Mouse (Mus musculus): Measurements from ENCODE around the gene Igdcc4. TPM values are rescaled to one million over a fixed set of nuclear protein-coding genes. Genes with fewer than 3 reads are reported as not detected.

Igdcc4 gene
- polyA plus RNA-seq, 1 experiment from 2014 or later = 21.1 TPM

GRCm38 (mm10) chr9:65142399-65142798 is 41.1 kb downstream of the Igdcc4 start:
- H3K9me3 ChIP-seq = no peaks in the 10 kb centered on the region
- WGBS = 5% methylated on average over 8 of the region's 8 CpGs
- H3K36me3 ChIP-seq = no peaks in the 10 kb centered on the region
- H3K4me3 ChIP-seq (replicated peaks) = peak overlapping the region; percentile 75
- ATAC-seq = no peak
- no peak overlapping the region for H3K27ac ChIP-seq
- peaks cover 6% of the 10 kb centered on the region; the same call in 1 of the 2 replicates for H3K27me3 ChIP-seq (replicated peaks)
- peak overlapping the region; percentile 74; the same call in 1 of the 2 replicates for H3K9ac ChIP-seq
- peaks cover 17% of the 10 kb centered on the region for H3K4me1 ChIP-seq (replicated peaks)
- peak overlapping the region; percentile 100 for H3K4me2 ChIP-seq (replicated peaks)

DNA sequence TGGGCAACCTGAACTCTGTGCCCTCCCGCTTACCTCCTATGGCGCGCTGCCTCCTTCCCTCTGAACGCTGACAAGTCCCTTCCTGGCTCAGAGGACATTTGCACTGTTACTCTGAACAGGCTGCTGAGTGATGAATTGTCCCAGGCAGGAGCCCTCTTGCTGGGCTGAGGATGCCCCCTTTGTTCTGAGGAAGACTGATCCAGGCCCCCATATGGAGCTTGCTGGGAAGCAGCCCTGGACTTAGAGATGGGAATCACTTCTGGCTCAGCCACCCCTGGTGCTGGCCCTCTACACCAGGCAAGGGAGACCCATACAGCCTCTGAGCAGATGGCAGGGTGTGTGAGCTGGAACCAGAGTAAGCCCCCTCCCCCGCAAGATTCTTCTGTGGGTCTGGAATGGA is 44.7 kb downstream of the Igdcc4 start:
- Histone ChIP-seq H3K4me1 (replicated peaks) (peaks cover 11% of the 10 kb centered on the region), H3K9ac (no peak overlapping the region), H3K4me3 (replicated peaks) (no peak overlapping the region), H3K36me3 (no peaks in the 10 kb centered on the region), H3K4me2 (replicated peaks) (no peak overlapping the region), H3K27ac (no peak overlapping the region), H3K27me3 (replicated peaks) (no peaks in the 10 kb centered on the region; the same call in 1 of the 2 replicates), H3K9me3 (no peaks in the 10 kb centered on the region)
- 82% methylated on average over 5 of the region's 5 CpGs for WGBS
- ATAC-seq = no peak

- Histone ChIP-seq H3K27ac (no peak overlapping the region), H3K36me3 (no peaks in the 10 kb centered on the region), H3K4me1 (replicated peaks) (peaks cover 10% of the 10 kb centered on the region), H3K4me2 (replicated peaks) (no peak overlapping the region), H3K4me3 (replicated peaks) (no peak overlapping the region), H3K9ac (no peak overlapping the region), H3K9me3 (no peaks in the 10 kb centered on the region), H3K27me3 (replicated peaks) (no peaks in the 10 kb centered on the region)
- ATAC-seq = no peak
- 88% methylated on average over 7 of the region's 7 CpGs for WGBS
Observed at GRCm38 (mm10) chr9:65148507-65148906, 47.2 kb downstream of the Igdcc4 start.

DNA sequence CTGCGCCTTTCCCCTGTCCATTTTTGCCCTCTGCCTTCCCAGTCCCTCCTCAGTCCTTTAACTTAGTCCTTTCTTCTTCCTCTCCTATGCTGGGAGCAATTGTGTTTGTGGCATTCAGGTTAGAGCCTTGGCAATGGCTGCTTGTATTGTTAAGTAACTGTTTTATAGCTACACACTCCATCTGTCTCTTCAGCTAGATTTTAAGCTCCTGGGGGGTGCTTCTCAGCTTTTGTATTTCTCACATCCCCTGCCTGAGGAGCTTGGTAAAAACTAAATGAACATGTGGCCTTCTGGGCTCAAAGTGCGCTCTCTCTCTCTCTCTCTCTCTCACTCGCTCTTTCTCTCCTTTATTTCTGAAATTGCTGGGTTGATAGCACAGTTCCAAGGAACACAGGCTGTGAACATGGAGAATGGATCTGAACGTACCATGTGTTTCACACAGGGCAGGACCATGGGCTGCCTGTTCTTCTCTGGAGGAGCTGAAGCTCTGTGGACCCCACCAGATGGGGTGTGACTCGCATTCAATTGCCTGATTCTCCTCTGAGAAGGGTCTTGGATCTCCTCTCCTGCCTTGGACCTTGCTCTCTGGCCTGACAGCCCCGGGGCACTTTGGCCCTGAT is 51.5 kb downstream of the Igdcc4 start:
- no peak overlapping the region; the same call in 1 of the 2 replicates for H3K4me2 ChIP-seq (replicated peaks)
- WGBS = 55% methylated on average over 6 of the region's 6 CpGs
- peak; percentile 67 for ATAC-seq
- H3K9me3 ChIP-seq = no peaks in the 10 kb centered on the region
- no peaks in the 10 kb centered on the region for H3K27me3 ChIP-seq (replicated peaks)
- H3K9ac ChIP-seq = no peak overlapping the region
- peak overlapping the region; percentile 23; the same call in 1 of the 2 replicates for H3K27ac ChIP-seq
- peaks cover 28% of the 10 kb centered on the region for H3K4me1 ChIP-seq (replicated peaks)
- no peak overlapping the region for H3K4me3 ChIP-seq (replicated peaks)
- H3K36me3 ChIP-seq = no peaks in the 10 kb centered on the region

- H3K4me1 ChIP-seq (replicated peaks) = peaks cover 28% of the 10 kb centered on the region
- H3K27me3 ChIP-seq (replicated peaks) = no peaks in the 10 kb centered on the region
- peak; percentile 72 for ATAC-seq
- H3K27ac ChIP-seq = peak overlapping the region; percentile 23; the same call in 1 of the 2 replicates
- no peaks in the 10 kb centered on the region for H3K36me3 ChIP-seq
- no peak overlapping the region; the same call in 1 of the 2 replicates for H3K4me2 ChIP-seq (replicated peaks)
- WGBS = 9% methylated on average over 5 of the region's 5 CpGs
- no peak overlapping the region for H3K9ac ChIP-seq
- H3K4me3 ChIP-seq (replicated peaks) = no peak overlapping the region
- no peaks in the 10 kb centered on the region for H3K9me3 ChIP-seq
Observed at GRCm38 (mm10) chr9:65153331-65153711, 52.0 kb downstream of the Igdcc4 start.

GRCm38 (mm10) chr9:65154692-65155455 is 53.6 kb downstream of the Igdcc4 start:
- peaks cover 28% of the 10 kb centered on the region for H3K4me1 ChIP-seq (replicated peaks)
- WGBS = 49% methylated on average over 9 of the region's 9 CpGs
- H3K27ac ChIP-seq = 0 out of 2 replicates have a peak overlapping the region, but pooled peaks have one; percentile 3
- no peak overlapping the region for H3K4me3 ChIP-seq (replicated peaks)
- no peaks in the 10 kb centered on the region; the same call in 1 of the 2 replicates for H3K27me3 ChIP-seq (replicated peaks)
- no peak overlapping the region for H3K9ac ChIP-seq
- ATAC-seq = no peak
- no peak overlapping the region for H3K4me2 ChIP-seq (replicated peaks)
- no peaks in the 10 kb centered on the region for H3K9me3 ChIP-seq
- no peaks in the 10 kb centered on the region for H3K36me3 ChIP-seq

GRCm38 (mm10) chr9:65156604-65157003 is 55.3 kb downstream of the Igdcc4 start:
- Histone ChIP-seq H3K27ac (no peak overlapping the region), H3K4me2 (replicated peaks) (peak overlapping the region; percentile 11; the same call in 1 of the 2 replicates), H3K36me3 (no peaks in the 10 kb centered on the region), H3K9me3 (no peaks in the 10 kb centered on the region), H3K27me3 (replicated peaks) (peaks cover 2% of the 10 kb centered on the region; the same call in 1 of the 2 replicates), H3K9ac (no peak overlapping the region), H3K4me3 (replicated peaks) (no peak overlapping the region), H3K4me1 (replicated peaks) (peaks cover 28% of the 10 kb centered on the region)
- no peak for ATAC-seq
- WGBS = 15% methylated on average over 8 of the region's 8 CpGs

- ATAC-seq = no peak
- Histone ChIP-seq H3K9ac (no peak overlapping the region), H3K36me3 (no peaks in the 10 kb centered on the region), H3K4me2 (replicated peaks) (no peak overlapping the region), H3K9me3 (no peaks in the 10 kb centered on the region), H3K4me1 (replicated peaks) (peaks cover 30% of the 10 kb centered on the region), H3K27me3 (replicated peaks) (peaks cover 11% of the 10 kb centered on the region; the same call in 1 of the 2 replicates), H3K27ac (no peak overlapping the region), H3K4me3 (replicated peaks) (no peak overlapping the region)
- 40% methylated on average over 6 of the region's 6 CpGs for WGBS
Observed at GRCm38 (mm10) chr9:65157631-65158030, 56.3 kb downstream of the Igdcc4 start.

- Histone ChIP-seq H3K4me3 (replicated peaks) (no peak overlapping the region), H3K9me3 (no peaks in the 10 kb centered on the region), H3K4me1 (replicated peaks) (peaks cover 17% of the 10 kb centered on the region), H3K36me3 (no peaks in the 10 kb centered on the region), H3K4me2 (replicated peaks) (no peak overlapping the region), H3K27me3 (replicated peaks) (peaks cover 18% of the 10 kb centered on the region), H3K27ac (no peak overlapping the region), H3K9ac (no peak overlapping the region)
- WGBS = 74% methylated on average over 4 of the region's 4 CpGs
- no peak for ATAC-seq
Observed at GRCm38 (mm10) chr9:65161188-65161587, 59.9 kb downstream of the Igdcc4 start.

DNA sequence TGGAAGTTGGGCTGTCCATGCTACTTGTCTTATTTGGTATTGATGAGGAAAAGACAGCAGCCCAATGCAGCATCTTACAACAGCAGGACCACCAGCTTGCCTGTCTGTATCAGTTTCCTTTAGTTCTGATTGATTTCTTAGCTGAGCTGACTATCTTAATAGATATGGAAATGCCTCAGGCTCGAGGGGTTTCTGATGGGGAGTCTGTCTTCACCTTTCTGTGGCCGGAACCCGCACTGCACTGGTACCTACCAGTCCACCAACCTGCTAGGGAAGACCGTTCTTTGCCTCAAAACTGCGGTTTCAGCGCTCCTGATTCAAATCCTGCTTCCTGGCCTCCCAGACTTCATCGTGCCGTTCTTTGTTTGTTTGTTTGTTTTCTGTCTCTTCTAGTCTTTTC is 60.6 kb downstream of the Igdcc4 start:
- peaks cover 16% of the 10 kb centered on the region for H3K4me1 ChIP-seq (replicated peaks)
- H3K4me2 ChIP-seq (replicated peaks) = no peak overlapping the region
- WGBS = 52% methylated on average over 8 of the region's 8 CpGs
- H3K27ac ChIP-seq = no peak overlapping the region
- H3K9ac ChIP-seq = no peak overlapping the region
- H3K4me3 ChIP-seq (replicated peaks) = no peak overlapping the region
- no peak for ATAC-seq
- H3K27me3 ChIP-seq (replicated peaks) = peaks cover 18% of the 10 kb centered on the region
- no peaks in the 10 kb centered on the region for H3K9me3 ChIP-seq
- no peaks in the 10 kb centered on the region for H3K36me3 ChIP-seq

DNA sequence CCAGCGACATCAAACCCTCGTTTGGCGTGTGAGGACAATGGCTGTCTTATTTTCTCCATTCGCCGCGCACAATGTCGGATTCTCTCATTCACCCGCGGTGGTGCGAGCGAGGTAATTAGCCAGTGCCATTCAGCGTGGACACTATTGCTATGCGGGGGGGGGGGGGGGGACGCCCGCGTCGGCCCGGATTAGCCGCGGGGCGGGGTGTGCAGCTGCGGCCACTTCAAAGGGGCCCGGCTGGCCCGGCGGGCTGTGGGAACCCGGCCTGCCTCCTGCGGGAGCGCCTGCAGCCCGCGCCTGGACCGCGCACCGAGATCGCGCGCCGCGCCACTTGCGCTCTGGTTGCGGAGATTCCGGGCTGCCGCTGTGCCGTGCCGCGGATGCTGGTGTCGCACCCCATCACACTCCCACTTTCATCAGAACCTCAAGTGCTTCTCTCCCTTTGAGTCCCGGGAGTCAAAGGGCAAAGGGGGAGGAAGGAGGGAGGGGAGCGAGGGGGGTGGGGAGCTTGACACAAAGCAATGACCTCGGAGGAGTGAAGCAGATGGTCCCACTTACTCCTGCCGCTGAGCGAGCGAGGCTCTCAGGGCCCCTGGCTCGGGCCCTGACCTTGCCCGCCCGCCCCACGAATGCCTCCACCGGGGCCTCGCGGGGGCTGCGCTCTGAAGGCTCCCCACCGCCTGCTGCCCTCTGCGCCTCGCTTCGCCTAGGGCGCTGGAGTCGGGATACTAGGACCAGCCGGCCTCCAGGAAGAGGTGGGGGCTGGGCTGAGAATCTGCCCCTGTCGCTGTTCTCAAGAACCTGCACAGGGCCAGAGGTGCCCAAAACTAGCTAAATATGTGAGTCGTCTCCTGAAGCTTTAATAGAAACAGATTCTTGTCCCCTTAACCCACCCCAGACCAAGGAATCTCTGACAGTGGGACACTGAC is 61.7 kb downstream of the Igdcc4 start:
- 3% methylated on average over 67 of the region's 69 CpGs for WGBS
- Histone ChIP-seq H3K4me1 (replicated peaks) (peaks cover 14% of the 10 kb centered on the region), H3K27me3 (replicated peaks) (peaks cover 18% of the 10 kb centered on the region), H3K4me2 (replicated peaks) (peak overlapping the region; percentile 90), H3K9me3 (no peaks in the 10 kb centered on the region), H3K9ac (peak overlapping the region; percentile 31; the same call in 1 of the 2 replicates), H3K4me3 (replicated peaks) (peak overlapping the region; percentile 44), H3K27ac (no peak overlapping the region), H3K36me3 (no peaks in the 10 kb centered on the region)
- ATAC-seq = peak; percentile 71

GRCm38 (mm10) chr9:65164870-65165269 is 63.6 kb downstream of the Igdcc4 start:
- 29% methylated on average over 1 of the region's 1 CpGs for WGBS
- no peak overlapping the region for H3K9ac ChIP-seq
- H3K4me1 ChIP-seq (replicated peaks) = peaks cover 14% of the 10 kb centered on the region
- H3K4me2 ChIP-seq (replicated peaks) = no peak overlapping the region
- no peak overlapping the region for H3K4me3 ChIP-seq (replicated peaks)
- peaks cover 18% of the 10 kb centered on the region for H3K27me3 ChIP-seq (replicated peaks)
- ATAC-seq = no peak
- H3K9me3 ChIP-seq = no peaks in the 10 kb centered on the region
- no peak overlapping the region for H3K27ac ChIP-seq
- H3K36me3 ChIP-seq = no peaks in the 10 kb centered on the region

All from intestine, embryonic 15.5 days (tissue).